Mouse (Mus musculus) MEL (cell line): ENCODE measurements at regions not wholly inside any gene's neighbourhood (a gene's known extent, or its start where the extent isn't known, plus 50 kb on each side); places are given as distances from the start of the nearest gene placed in this dataset.

Experiments
- CHD1 ChIP-seq: IDR thresholded peaks from 2 replicates; pipeline ENCODE4 v1.6.1; 2012; ENCODE audit warnings: low read depth, mild to moderate bottlenecking, inconsistent platforms, low read length, improper control_type of control experiment
- ZKSCAN1 ChIP-seq: IDR thresholded peaks from 2 replicates; pipeline ENCODE4 v1.6.1; 2012; ENCODE audit warnings: low read depth, mild to moderate bottlenecking, inconsistent platforms, low read length, improper control_type of control experiment, moderate library complexity

GRCm38 (mm10) chr12:77786678-77787077 lies 407.4 kb upstream of the Gm6657 start:
- TF ChIP-seq ZKSCAN1 (no peak), CHD1 (no peak)
